Mouse (Mus musculus) heart, embryonic 15.5 days (tissue): ENCODE results near the gene Otud5. TPM values are rescaled to one million over a fixed set of nuclear protein-coding genes. Genes with fewer than 3 reads are reported as not detected.
"Not testable (repeated sequence)": the region's sequence is repeated elsewhere in the genome, so short reads cannot be mapped to it uniquely, and the experiment has no call there.

Experiments used
- ATAC-seq: fragments of 200-750 bp; cut with Nextera tagmentation; replicated peaks from 2 replicates; pipeline ENCODE4 v1.8.0; 2017; ENCODE audit warnings: low read depth, moderate TSS enrichment; ENCODE audit not compliant: insufficient number of reproducible peaks, insufficient read depth, low FRiP score
- H3K27ac ChIP-seq: fragments of 300-500 bp; sonication (generic); 2 replicates; pipeline ENCODE4 v1.5.1; 2015; ENCODE audit warnings: mild to moderate bottlenecking, inconsistent platforms
- H3K27me3 ChIP-seq: fragments of 300-500 bp; sonication (generic); 2 replicates; pipeline ENCODE4 v1.6.1; 2015; ENCODE audit warnings: inconsistent platforms
- H3K36me3 ChIP-seq: fragments of 300-500 bp; sonication (generic); 2 replicates; pipeline ENCODE4 v1.6.1; 2015; ENCODE audit warnings: mild to moderate bottlenecking, inconsistent platforms
- H3K4me1 ChIP-seq: fragments of 300-500 bp; sonication (generic); replicated peaks from 2 replicates; pipeline ENCODE4 v1.6.1; 2015; ENCODE audit warnings: inconsistent platforms
- H3K4me2 ChIP-seq: fragments of 300-500 bp; sonication (generic); 2 replicates; pipeline ENCODE4 v1.6.1; 2015; ENCODE audit warnings: inconsistent platforms, mild to moderate bottlenecking, moderate library complexity
- H3K4me3 ChIP-seq: fragments of 300-500 bp; sonication (generic); 2 replicates; pipeline ENCODE4 v1.5.1; 2015; ENCODE audit warnings: mild to moderate bottlenecking, inconsistent platforms
- H3K9ac ChIP-seq: fragments of 300-500 bp; sonication (generic); 2 replicates; pipeline ENCODE4 v1.6.1; 2015; ENCODE audit warnings: mild to moderate bottlenecking, inconsistent platforms
- H3K9me3 ChIP-seq: fragments of 300-500 bp; sonication (generic); replicated peaks from 2 replicates; pipeline ENCODE4 v1.6.1; 2016; ENCODE audit warnings: inconsistent platforms
- WGBS: fragments of 180-500 bp; shearing (Covaris S2); methylation state at CpG from one replicate; pipeline ENCODE4 v1.1.7; 2015; ENCODE audit warnings: mixed read lengths; 5-methylcytosine and 5-hydroxymethylcytosine counted together
- polyA plus RNA-seq: library from polyadenylated mRNA; unstranded; fragments of >200 nt; fragmentation: Nextera tagmentation; extraction: Ambion mirVana; gene quantifications from 2 replicates; pipeline ENCODE4 v1.2.1, GENCODE M21; 2015

The Otud5 gene
- polyA plus RNA-seq = 24.7 and 31.7 TPM in 2 replicates

GRCm38 (mm10) chrX:7841163-7842162 lies at the start of gene Otud5:
Otud5 (plus strand) TSS chrX:7841364.
- peak within 1 kb of the TSS; percentile 68 for H3K4me2 ChIP-seq
- no peaks in the 10 kb centered on the region for H3K9me3 ChIP-seq
- peak; percentile 96 for ATAC-seq
- H3K27ac ChIP-seq = peak within 1 kb of the TSS; percentile 93
- 0 out of 2 replicates have a peak, but pooled peaks cover 11% of the 10 kb centered on the region for H3K4me1 ChIP-seq
- H3K4me3 ChIP-seq = peak within 1 kb of the TSS; percentile 78
- no peaks in the 10 kb centered on the region for H3K27me3 ChIP-seq
- peak within 1 kb of the TSS; percentile 79 for H3K9ac ChIP-seq
- H3K36me3 ChIP-seq = no peaks in the 10 kb centered on the region
- 12% methylated on average over 74 of the region's 74 CpGs for WGBS

- Histone ChIP-seq H3K4me2 (no peak overlapping the region), H3K9ac (no peak overlapping the region), H3K27me3 (no peaks in the 10 kb centered on the region), H3K4me1 (peaks cover 7% of the 10 kb centered on the region), H3K27ac (no peak overlapping the region), H3K36me3 (no peaks in the 10 kb centered on the region), H3K4me3 (no peak overlapping the region), H3K9me3 (no peaks in the 10 kb centered on the region)
- no peak for ATAC-seq
- 42% methylated on average over 3 of the region's 3 CpGs for WGBS
Observed at GRCm38 (mm10) chrX:7793361-7793760, 47.8 kb upstream of the Otud5 start.

DNA sequence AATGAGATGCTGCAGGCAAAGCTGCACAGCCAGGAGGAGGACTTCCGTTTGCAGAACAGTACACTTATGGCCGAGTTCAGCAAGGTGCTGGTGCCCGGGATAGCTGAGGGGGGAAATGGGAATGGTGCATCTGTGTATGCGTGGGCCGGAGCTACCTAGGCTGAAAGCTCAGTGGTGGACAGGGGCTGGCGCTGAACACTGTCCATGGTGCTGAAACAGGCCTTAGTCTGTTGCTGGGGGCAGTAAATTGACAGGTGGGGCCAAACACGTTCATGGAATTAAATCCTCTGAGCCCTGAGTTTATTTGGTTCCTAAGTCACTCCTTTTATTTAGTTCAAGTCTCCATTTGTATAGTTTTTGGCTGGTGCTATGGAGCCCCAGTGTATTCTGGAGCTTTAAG lies 46.1 kb upstream of the Otud5 start:
- no peak overlapping the region for H3K27ac ChIP-seq
- 21% methylated on average over 7 of the region's 7 CpGs for WGBS
- peaks cover 7% of the 10 kb centered on the region for H3K4me1 ChIP-seq
- H3K9me3 ChIP-seq = no peaks in the 10 kb centered on the region
- no peak overlapping the region for H3K4me2 ChIP-seq
- H3K4me3 ChIP-seq = no peak overlapping the region
- ATAC-seq = no peak
- H3K9ac ChIP-seq = no peak overlapping the region
- peaks cover 5% of the 10 kb centered on the region; the same call in 1 of the 2 replicates for H3K36me3 ChIP-seq
- no peaks in the 10 kb centered on the region for H3K27me3 ChIP-seq

DNA sequence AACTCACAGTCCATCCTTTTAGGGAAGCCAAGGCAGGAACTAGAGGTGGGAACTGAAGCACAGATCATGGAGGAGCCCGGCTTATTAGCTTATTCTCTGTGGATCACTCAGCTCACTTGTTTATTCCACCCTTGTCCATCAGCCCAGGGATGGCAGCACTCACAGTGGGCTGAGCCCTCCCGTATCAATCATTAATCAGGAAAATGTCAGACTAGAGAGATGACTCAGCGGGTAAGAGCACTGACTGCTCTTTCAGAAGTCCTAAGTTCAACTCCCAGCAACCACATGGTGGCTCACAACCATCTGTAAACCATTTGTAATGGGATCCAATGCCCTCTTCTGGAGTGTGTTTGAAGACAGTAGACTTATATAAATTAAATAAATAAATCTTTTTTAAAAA lies 43.8 kb upstream of the Otud5 start:
- no peaks in the 10 kb centered on the region for H3K27me3 ChIP-seq
- peaks cover 5% of the 10 kb centered on the region; the same call in 1 of the 2 replicates for H3K36me3 ChIP-seq
- no peaks in the 10 kb centered on the region for H3K9me3 ChIP-seq
- no peak overlapping the region for H3K4me2 ChIP-seq
- 84% methylated on average over 3 of the region's 3 CpGs for WGBS
- no peak overlapping the region for H3K27ac ChIP-seq
- no peak overlapping the region for H3K9ac ChIP-seq
- H3K4me1 ChIP-seq = no peaks in the 10 kb centered on the region
- no peak for ATAC-seq
- H3K4me3 ChIP-seq = no peak overlapping the region

- not testable (repeated sequence) for H3K27ac ChIP-seq, H3K4me3 ChIP-seq, H3K9me3 ChIP-seq, H3K9ac ChIP-seq, H3K4me1 ChIP-seq, H3K36me3 ChIP-seq, H3K27me3 ChIP-seq, ATAC-seq, H3K4me2 ChIP-seq
- 79% methylated on average over 2 of the region's 2 CpGs for WGBS
Observed at GRCm38 (mm10) chrX:7802157-7802556, 39.0 kb upstream of the Otud5 start.

DNA sequence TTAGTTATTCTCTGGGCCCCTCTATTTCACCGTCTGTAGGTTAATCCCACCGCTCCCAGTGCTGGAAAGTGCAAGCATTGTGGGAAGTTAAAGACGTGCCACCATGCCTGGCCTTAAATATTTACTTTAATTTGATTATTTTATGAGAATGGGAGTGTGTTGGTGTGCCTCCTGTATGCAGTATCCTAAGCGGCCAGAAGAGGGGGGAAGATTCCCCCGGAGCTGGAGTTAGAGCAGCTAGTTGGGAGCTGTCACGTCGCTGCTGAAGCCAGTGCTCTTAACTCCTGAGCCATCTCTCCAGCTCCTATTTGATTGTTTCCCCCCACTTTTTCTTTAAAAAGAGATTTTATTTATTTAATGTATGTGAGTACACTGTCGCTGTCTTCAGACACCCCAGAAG lies 26.1 kb upstream of the Otud5 start:
- not testable (repeated sequence) for ATAC-seq, H3K36me3 ChIP-seq, H3K9me3 ChIP-seq, H3K27me3 ChIP-seq, H3K27ac ChIP-seq, H3K4me1 ChIP-seq, H3K4me3 ChIP-seq, H3K4me2 ChIP-seq, H3K9ac ChIP-seq
- 51% methylated on average over 8 of the region's 8 CpGs for WGBS

- Histone ChIP-seq H3K27me3 (no peaks in the 10 kb centered on the region), H3K36me3 (peaks cover 4% of the 10 kb centered on the region; the same call in 1 of the 2 replicates), H3K9me3 (no peaks in the 10 kb centered on the region), H3K27ac (no peak within 1 kb of the TSS), H3K9ac (peak within 1 kb of the TSS; percentile 43), H3K4me1 (peaks cover 3% of the 10 kb centered on the region), H3K4me3 (peak within 1 kb of the TSS; percentile 47), H3K4me2 (peak within 1 kb of the TSS; percentile 70)
- peak; percentile 70 for ATAC-seq
- 18% methylated on average over 23 of the region's 24 CpGs for WGBS
Observed at GRCm38 (mm10) chrX:7821865-7822779, 19.0 kb upstream of the Otud5 start, which contains the start of gene Kcnd1. Kcnd1 (plus strand) TSS chrX:7822289.

DNA sequence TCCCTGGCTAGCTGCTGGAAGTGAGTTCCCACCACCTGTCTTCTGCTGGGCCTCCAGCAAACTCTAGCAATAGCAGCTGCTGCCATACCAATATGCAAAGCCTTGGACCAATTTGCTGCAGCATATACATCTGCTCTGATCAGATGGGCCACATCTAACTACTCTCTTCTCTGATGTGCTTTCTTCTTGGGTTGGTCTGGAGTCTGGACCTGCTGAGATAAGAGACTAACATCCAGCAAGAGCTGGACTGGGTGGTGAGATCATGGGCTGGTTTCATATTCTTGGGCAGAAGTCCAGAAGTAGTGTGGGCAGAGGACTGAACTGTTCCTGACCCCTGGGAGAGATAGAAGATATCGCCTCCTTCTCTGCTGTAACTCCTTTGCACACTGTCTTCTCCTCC lies 4.0 kb upstream of the Otud5 start:
- Histone ChIP-seq H3K9ac (no peak overlapping the region), H3K4me1 (no peaks in the 10 kb centered on the region), H3K4me3 (no peak overlapping the region), H3K9me3 (no peaks in the 10 kb centered on the region), H3K36me3 (no peaks in the 10 kb centered on the region), H3K27ac (no peak overlapping the region), H3K4me2 (no peak overlapping the region), H3K27me3 (no peaks in the 10 kb centered on the region)
- 53% methylated on average over 1 of the region's 1 CpGs for WGBS
- no peak for ATAC-seq

- no peaks in the 10 kb centered on the region for H3K36me3 ChIP-seq
- H3K27me3 ChIP-seq = no peaks in the 10 kb centered on the region
- no peaks in the 10 kb centered on the region for H3K9me3 ChIP-seq
- 13% methylated on average over 7 of the region's 7 CpGs for WGBS
- H3K27ac ChIP-seq = peak overlapping the region; percentile 93
- H3K4me2 ChIP-seq = peak overlapping the region; percentile 60
- peak overlapping the region; percentile 78 for H3K4me3 ChIP-seq
- ATAC-seq = no peak
- 0 out of 2 replicates have a peak, but pooled peaks cover 10% of the 10 kb centered on the region for H3K4me1 ChIP-seq
- H3K9ac ChIP-seq = no peak overlapping the region
Observed at GRCm38 (mm10) chrX:7840842-7841162, 362 bp upstream of the Otud5 start.

GRCm38 (mm10) chrX:7842318-7842717 lies 1.2 kb downstream of the Otud5 start:
- H3K4me2 ChIP-seq = peak overlapping the region; percentile 68
- H3K27me3 ChIP-seq = no peaks in the 10 kb centered on the region
- WGBS = 6% methylated on average over 33 of the region's 42 CpGs
- no peaks in the 10 kb centered on the region for H3K36me3 ChIP-seq
- no peak for ATAC-seq
- H3K9me3 ChIP-seq = no peaks in the 10 kb centered on the region
- peak overlapping the region; percentile 78 for H3K4me3 ChIP-seq
- H3K4me1 ChIP-seq = 0 out of 2 replicates have a peak, but pooled peaks cover 11% of the 10 kb centered on the region
- peak overlapping the region; percentile 79 for H3K9ac ChIP-seq
- H3K27ac ChIP-seq = peak overlapping the region; percentile 93

- Histone ChIP-seq H3K4me1 (0 out of 2 replicates have a peak, but pooled peaks cover 10% of the 10 kb centered on the region), H3K9me3 (no peaks in the 10 kb centered on the region), H3K27me3 (no peaks in the 10 kb centered on the region), H3K27ac (no peak overlapping the region), H3K9ac (no peak overlapping the region), H3K36me3 (no peaks in the 10 kb centered on the region), H3K4me3 (no peak overlapping the region), H3K4me2 (no peak overlapping the region)
- ATAC-seq = no peak
- WGBS = 75% methylated on average over 2 of the region's 2 CpGs
Observed at GRCm38 (mm10) chrX:7847845-7848244, 6.7 kb downstream of the Otud5 start.
